Mouse (Mus musculus): ENCODE measurements at regions not wholly inside any gene's neighbourhood (a gene's known extent, or its start where the extent isn't known, plus 50 kb on each side); places are given as distances from the start of the nearest gene placed in this dataset.

DNA sequence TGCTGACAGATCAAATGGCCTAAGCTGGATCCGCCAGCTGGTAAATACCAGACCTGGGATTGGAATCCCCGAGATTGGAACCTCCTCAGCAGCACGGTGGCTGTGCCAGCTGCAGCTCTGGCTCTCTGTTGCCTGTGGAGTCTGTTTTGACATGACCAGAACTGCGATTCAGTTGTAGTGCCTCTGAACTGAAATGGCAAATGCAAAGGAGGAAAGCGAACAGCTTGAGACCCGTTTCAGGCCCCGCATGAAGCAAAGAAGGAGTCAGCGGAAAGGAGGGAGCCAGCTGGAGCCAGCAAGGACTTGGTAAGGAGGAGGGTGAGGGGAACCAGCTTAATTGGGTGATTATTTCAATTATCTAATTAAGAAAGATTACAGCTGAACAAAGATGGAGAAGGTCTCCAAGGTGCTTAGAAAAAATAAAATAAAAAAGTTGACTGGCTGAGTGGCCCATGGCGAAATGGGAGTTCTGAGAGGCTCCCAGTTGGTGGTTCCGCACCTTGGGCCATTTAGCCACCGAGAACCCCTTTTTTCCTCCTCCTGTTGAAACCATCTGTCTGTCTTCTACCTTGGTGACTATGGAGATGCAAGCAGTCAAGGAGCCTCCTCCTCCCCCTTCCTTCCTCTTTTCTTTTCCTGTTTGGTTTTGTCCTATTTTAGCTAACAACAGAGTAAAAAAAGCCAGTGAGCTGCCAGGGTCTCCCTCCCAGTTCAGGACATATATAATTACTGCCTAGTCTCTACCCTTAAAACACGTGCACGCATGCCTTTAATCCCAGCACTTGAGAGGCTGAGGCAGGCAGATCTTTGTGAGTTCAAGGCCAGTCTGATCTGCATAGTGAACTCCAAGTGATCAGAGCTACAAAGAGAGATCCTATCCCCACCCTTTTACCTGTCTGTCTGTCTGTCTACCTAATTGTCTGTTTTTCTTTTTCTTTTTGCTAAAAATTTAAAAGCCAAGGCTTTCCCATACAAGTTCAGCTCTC is 54.3 kb upstream of the Rybp start:
- in situ Hi-C loops (cut with MboI; ENCODE audit: low sequenced_read_pairs in 2 of 2, unreplicated experiment in 2 of 2) = no loop called here
- no peak overlapping the region for H3K4me3 ChIP-seq (ENCODE audit: insufficient read depth in 1 of 2, low read depth in 1 of 2, low read length in 2 of 2, poor library complexity in 1 of 2, severe bottlenecking in 1 of 2)
- no peak for DNase-seq (ENCODE audit: low read depth, low spot score)

DNA sequence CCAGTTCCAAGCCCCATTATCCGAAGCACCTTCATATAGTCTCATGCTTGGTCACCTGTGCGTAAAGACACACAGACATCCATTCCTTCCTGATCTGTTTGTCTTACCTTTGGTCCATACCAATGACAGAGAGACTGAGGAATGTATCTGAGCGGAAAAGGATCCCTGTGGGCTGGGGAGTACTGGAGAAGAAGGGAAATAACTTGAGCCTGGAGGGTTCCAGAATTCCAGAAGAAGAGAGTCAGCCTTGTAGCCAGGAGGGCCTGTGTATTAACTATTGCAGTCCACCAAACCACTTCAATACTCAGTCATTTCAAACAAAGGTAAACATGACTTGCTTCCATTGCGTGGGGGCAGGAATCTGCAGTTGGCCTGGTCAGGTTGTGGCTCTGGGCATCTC is 51.0 kb upstream of the Rybp start:
- DNase-seq (ENCODE audit: low read depth, low spot score) = no peak
- TF ChIP-seq MAFK (IDR thresholded peaks at IDR 0.05; ENCODE audit: insufficient read depth, low read depth, low read length) (no peak), HCFC1 (IDR thresholded peaks at IDR 0.05; ENCODE audit: borderline replicate concordance, insufficient read depth, low read length) (no peak), ZC3H11A (IDR thresholded peaks at IDR 0.05; ENCODE audit: borderline replicate concordance, low read depth, low read length) (no peak), ZNF384 (IDR thresholded peaks at IDR 0.05; ENCODE audit: low read depth, low read length) (no peak), CHD2 (IDR thresholded peaks at IDR 0.05; ENCODE audit: low read depth, low read length) (no peak)
- in situ Hi-C loops (cut with MboI; ENCODE audit: low sequenced_read_pairs in 2 of 2, unreplicated experiment in 2 of 2) = no loop called here
- Histone ChIP-seq H3K27ac (ENCODE audit: insufficient read depth, low read depth, low read length, poor library complexity, severe bottlenecking) (no peak overlapping the region), H3K36me3 (ENCODE audit: control insufficient read depth, insufficient read depth, low read length, poor library complexity, severe bottlenecking) (no peaks in the 10 kb centered on the region), H3K4me1 (ENCODE audit: control insufficient read depth in 2 of 2, insufficient read depth in 2 of 2, low read length in 2 of 2, poor library complexity in 1 of 2) (peaks cover 16 to 30% of the 10 kb centered on the region in 2 experiments), H3K9ac (ENCODE audit: insufficient read depth, low read depth, low read length, poor library complexity, severe bottlenecking) (no peak overlapping the region), H3K9me3 (ENCODE audit: control insufficient read depth, insufficient read depth, low read depth, low read length) (no peaks in the 10 kb centered on the region), H3K4me3 (ENCODE audit: insufficient read depth in 1 of 2, low read depth in 1 of 2, low read length in 2 of 2, poor library complexity in 1 of 2, severe bottlenecking in 1 of 2) (no peak overlapping the region)

More for the DNA sequence above, 54.3 kb upstream of the Rybp start:
- Histone ChIP-seq H3K9ac (ENCODE audit: insufficient read depth, low read depth, low read length, poor library complexity, severe bottlenecking) (peak overlapping the region; percentile 10; the same call in 1 of the 2 replicates), H3K27ac (ENCODE audit: insufficient read depth, low read depth, low read length, poor library complexity, severe bottlenecking) (no peak overlapping the region), H3K4me1 (ENCODE audit: control insufficient read depth in 2 of 2, insufficient read depth in 2 of 2, low read length in 2 of 2, poor library complexity in 1 of 2) (peaks cover 4 to 16% of the 10 kb centered on the region in 2 experiments; a peak in 3 of 4 replicates), H3K36me3 (ENCODE audit: control insufficient read depth, insufficient read depth, low read length, poor library complexity, severe bottlenecking) (no peaks in the 10 kb centered on the region), H3K9me3 (ENCODE audit: control insufficient read depth, insufficient read depth, low read depth, low read length) (no peaks in the 10 kb centered on the region)
- TF ChIP-seq HCFC1 (IDR thresholded peaks at IDR 0.05; ENCODE audit: borderline replicate concordance, insufficient read depth, low read length) = no peak
- no peak for TF ChIP-seq MAFK (IDR thresholded peaks at IDR 0.05; ENCODE audit: insufficient read depth, low read depth, low read length)
- TF ChIP-seq CHD2 (IDR thresholded peaks at IDR 0.05; ENCODE audit: low read depth, low read length) = no peak
- no peak for TF ChIP-seq ZNF384 (IDR thresholded peaks at IDR 0.05; ENCODE audit: low read depth, low read length)
- TF ChIP-seq ZC3H11A (IDR thresholded peaks at IDR 0.05; ENCODE audit: borderline replicate concordance, low read depth, low read length) = no peak

Data from ES-E14 (cell line).